Mouse (Mus musculus): ENCODE data around the gene Rnft2.

GRCm38 (mm10) chr5:118256981-118257380 is 12.1 kb upstream of the Rnft2 start:
- no peak for TF ChIP-seq POLR2A (IDR thresholded peaks at IDR 0.05; ENCODE audit: borderline replicate concordance, insufficient read depth, low read length)
- 0 out of 2 replicates have a peak, but pooled peaks have one; percentile 14 for TF ChIP-seq CTCF (IDR thresholded peaks at IDR 0.05; ENCODE audit: borderline replicate concordance, insufficient read depth, low read depth, low read length)

Data from cerebellum, adult 2 months (tissue).